Mouse (Mus musculus) bone marrow macrophage, adult 2 months (primary cell): ENCODE data around the gene Syt8. TPM values are rescaled to one million over a fixed set of nuclear protein-coding genes. Genes with fewer than 3 reads are reported as not detected.

Experiments
- H3K27ac ChIP-seq: 2 replicates; pipeline ENCODE4 v1.5.1; 2012; ENCODE audit warnings: low read depth, low read length; ENCODE audit not compliant: insufficient read depth
- H3K4me1 ChIP-seq: 2 replicates; pipeline ENCODE4 v1.6.1; 2012; ENCODE audit warnings: low read length; ENCODE audit not compliant: control insufficient read depth, insufficient read depth
- H3K4me3 ChIP-seq: 2 replicates; pipeline ENCODE4 v1.5.1; 2012; ENCODE audit warnings: mild to moderate bottlenecking, low read length, moderate library complexity; ENCODE audit not compliant: insufficient read depth
- CTCF ChIP-seq: IDR thresholded peaks from 2 replicates; pipeline ENCODE4 v1.5.1; 2012; ENCODE audit warnings: low read depth, mild to moderate bottlenecking, low read length, moderate library complexity
- POLR2A ChIP-seq: IDR thresholded peaks from 2 replicates; pipeline ENCODE4 v1.6.1; 2012; ENCODE audit warnings: mild to moderate bottlenecking, low read depth, low read length, borderline replicate concordance
- polyA plus RNA-seq: library from polyadenylated mRNA; stranded (reverse); fragments of >200 nt; gene quantifications from 2 replicates; pipeline ENCODE4 v1.2.4, GENCODE M21; 2012; ENCODE audit not compliant: missing spikeins, insufficient read depth, insufficient read length

Syt8 gene
- polyA plus RNA-seq, 1 experiment: 5.6 TPM

DNA sequence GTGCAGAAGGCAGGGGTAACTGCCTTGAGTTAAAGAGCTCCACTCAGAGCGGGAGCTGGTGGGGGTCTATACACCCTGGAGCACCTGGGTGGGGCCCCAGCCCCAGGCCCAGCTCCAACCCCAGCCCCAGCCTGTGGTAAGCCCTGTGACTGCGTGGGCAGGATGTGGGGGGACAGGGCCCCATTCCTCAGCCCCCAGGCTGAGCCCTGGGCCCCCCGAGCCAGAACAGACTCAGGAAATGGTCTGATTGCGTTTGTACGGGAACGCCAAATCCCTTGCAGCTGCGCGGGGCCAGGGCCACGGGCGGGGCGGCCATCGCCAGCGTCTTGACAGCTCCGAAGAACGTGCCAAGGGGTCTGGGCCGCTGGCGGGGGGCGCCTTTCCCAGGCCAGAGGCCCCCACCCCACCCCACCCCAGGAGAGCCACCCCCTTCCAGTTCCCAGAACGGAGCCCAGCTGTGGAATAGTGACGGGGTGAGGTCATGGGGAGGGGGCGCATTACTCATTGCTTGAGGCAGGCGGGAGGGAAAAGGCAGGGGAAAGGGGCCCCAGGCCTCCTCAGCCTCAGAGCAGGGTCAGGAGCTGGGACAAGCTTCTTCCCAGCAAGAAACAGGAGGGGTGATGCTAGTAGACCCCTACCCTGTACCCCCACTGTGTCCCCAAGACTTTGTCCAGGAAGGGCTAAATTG, 47.1 kb downstream of the Syt8 start:
- Histone ChIP-seq H3K4me1 (no peaks in the 10 kb centered on the region), H3K4me3 (no peak overlapping the region), H3K27ac (no peak overlapping the region)
- TF ChIP-seq POLR2A: no peak
- TF ChIP-seq CTCF: no peak

DNA sequence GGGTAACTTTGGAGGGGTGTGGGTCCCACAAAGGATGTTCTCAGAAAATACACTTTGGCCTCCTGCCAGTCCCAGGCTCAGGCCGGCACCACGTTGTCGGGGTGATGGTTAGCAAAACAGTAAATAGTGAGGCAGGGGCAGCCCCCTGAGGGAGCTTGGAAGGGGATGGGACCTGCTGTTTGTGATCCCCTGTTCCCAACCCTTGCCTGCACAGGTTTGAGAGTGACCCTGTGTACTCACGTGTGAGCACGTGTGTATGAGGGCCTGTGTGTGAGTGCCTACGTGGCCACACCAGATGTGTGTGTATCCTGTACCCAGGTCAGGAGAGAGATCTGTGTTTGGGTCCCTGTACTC, 47.6 kb downstream of the Syt8 start:
- no peaks in the 10 kb centered on the region for H3K4me1 ChIP-seq
- H3K27ac ChIP-seq: no peak overlapping the region
- TF ChIP-seq POLR2A (no peak), CTCF (no peak)
- no peak overlapping the region for H3K4me3 ChIP-seq

DNA sequence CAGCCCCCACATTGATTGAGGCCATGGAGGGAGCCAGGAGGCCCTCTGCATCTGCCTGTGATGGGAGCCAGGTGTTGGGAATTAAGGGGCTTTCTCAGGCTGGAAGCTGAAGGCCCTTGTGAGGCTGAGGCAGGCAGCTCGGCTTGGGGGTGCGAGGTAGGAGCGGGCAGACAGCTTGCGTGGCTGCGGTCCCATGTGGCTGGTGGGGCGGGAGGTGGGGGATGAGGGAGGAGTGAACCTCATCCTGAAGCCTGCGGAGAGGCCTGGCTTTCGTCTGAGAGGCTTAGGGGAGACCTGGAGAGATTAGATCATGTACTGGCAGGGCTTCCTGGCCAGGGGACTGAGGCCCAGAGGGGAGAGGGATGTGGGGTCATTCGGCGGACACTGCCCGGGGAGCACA, 48.5 kb downstream of the Syt8 start:
- TF ChIP-seq CTCF (no peak), POLR2A (no peak)
- H3K4me3 ChIP-seq: no peak overlapping the region
- H3K4me1 ChIP-seq: no peaks in the 10 kb centered on the region
- H3K27ac ChIP-seq: no peak overlapping the region

DNA sequence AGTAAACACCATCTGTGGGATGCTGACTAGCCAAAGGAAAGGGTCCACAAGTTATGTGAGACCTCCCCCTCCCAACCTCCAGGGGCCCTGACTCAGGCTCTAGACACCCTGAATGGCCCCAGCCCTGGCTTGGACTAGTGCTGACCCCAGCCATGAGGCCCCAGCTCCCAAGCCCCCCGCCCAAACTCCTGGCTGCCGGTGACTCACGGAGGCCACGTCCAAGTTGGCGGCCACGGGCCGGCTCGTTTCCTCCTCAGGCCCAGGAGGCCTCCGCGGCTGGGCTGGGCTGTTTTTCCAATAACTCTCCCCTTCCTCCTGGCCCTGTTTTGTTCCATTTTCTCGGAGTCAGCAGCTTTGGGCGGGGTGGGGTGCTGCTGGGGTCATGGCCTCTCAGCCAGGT, 50.1 kb downstream of the Syt8 start:
- no peak for TF ChIP-seq CTCF
- TF ChIP-seq POLR2A: no peak
- Histone ChIP-seq H3K4me3 (no peak overlapping the region), H3K4me1 (no peaks in the 10 kb centered on the region), H3K27ac (no peak overlapping the region)

GRCm38 (mm10) chr7:142486751-142487162, 52.1 kb downstream of the Syt8 start:
- Histone ChIP-seq H3K4me3 (no peak overlapping the region), H3K4me1 (no peaks in the 10 kb centered on the region), H3K27ac (no peak overlapping the region)
- TF ChIP-seq POLR2A (no peak), CTCF (no peak)

DNA sequence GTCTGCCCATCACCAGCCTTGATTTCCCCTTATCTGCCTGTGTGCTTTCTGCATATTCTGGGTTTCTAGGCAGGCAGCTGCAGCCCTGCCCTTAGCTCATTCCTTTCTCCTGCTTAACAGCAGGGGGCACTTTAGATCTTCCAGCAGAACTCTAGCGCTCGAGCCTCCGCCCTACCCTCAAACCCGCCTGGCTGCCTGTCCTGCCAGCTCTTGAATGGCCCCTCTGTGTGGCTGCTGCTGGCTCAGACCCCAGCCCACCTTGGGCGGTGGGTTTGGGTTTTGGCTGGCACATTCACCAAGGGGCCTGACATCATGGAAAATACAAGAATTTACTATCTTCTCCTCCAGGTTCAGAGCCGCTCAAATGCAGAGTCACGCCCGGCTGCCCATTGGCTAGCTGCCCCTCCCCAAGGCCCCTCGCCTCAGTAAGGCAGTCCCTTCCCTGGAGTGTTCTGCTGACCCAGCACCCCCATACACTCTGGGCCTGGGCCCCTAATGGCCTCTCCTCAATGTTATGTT, 52.8 kb downstream of the Syt8 start:
- H3K4me1 ChIP-seq: no peaks in the 10 kb centered on the region
- H3K4me3 ChIP-seq: no peak overlapping the region
- no peak overlapping the region for H3K27ac ChIP-seq
- TF ChIP-seq CTCF: no peak
- no peak for TF ChIP-seq POLR2A

GRCm38 (mm10) chr7:142488053-142488452, 53.4 kb downstream of the Syt8 start:
- no peaks in the 10 kb centered on the region for H3K4me1 ChIP-seq
- H3K27ac ChIP-seq: no peak overlapping the region
- no peak overlapping the region for H3K4me3 ChIP-seq
- TF ChIP-seq CTCF (no peak), POLR2A (no peak)

Other genes with a start within 250 kb of the Syt8 start
- not detected in 2 replicates for gene Gm10153, start 244.5 kb upstream of the Syt8 start, polyA plus RNA-seq
- gene Krtap5-3, start 233.5 kb upstream of the Syt8 start, polyA plus RNA-seq: not detected in 2 replicates
- not detected in 2 replicates for gene Gm7579, start 223.0 kb upstream of the Syt8 start, polyA plus RNA-seq
- gene Krtap5-5, start 204.9 kb upstream of the Syt8 start, polyA plus RNA-seq: not detected in 2 replicates
- gene Gm40460, start 193.8 kb upstream of the Syt8 start, polyA plus RNA-seq: not detected in 2 replicates
- gene Gm2431, start 176.5 kb upstream of the Syt8 start, polyA plus RNA-seq: not detected in 2 replicates
- not detected in 2 replicates for gene Gm4559, start 160.5 kb upstream of the Syt8 start, polyA plus RNA-seq
- gene Krtap5-1, start 137.7 kb upstream of the Syt8 start, polyA plus RNA-seq: not detected in 2 replicates
- gene Krtap5-4, start 131.3 kb upstream of the Syt8 start, polyA plus RNA-seq: not detected in 2 replicates
- 0.59 TPM in 1 of 2 replicates, not detected in the other for gene Ifitm10, start 61.1 kb upstream of the Syt8 start, polyA plus RNA-seq
- gene Gm49369, start 52.2 kb upstream of the Syt8 start, polyA plus RNA-seq: 1.1 TPM in 1 of 2 replicates, not detected in the other
- gene Ctsd, start 46.8 kb upstream of the Syt8 start, polyA plus RNA-seq: 2,800 and 3,060 TPM in 2 replicates
- 10.2 and 13.8 TPM in 2 replicates for gene Tnni2, start 7.0 kb downstream of the Syt8 start, polyA plus RNA-seq
- 320 and 327 TPM in 2 replicates for gene Lsp1, start 26.0 kb downstream of the Syt8 start, polyA plus RNA-seq
- 5.1 and 6.0 TPM in 2 replicates for gene Tnnt3, start 64.0 kb downstream of the Syt8 start, polyA plus RNA-seq
- 27.2 and 47.3 TPM in 2 replicates for gene Mrpl23, start 97.8 kb downstream of the Syt8 start, polyA plus RNA-seq
- gene Igf2, start 232.0 kb downstream of the Syt8 start, polyA plus RNA-seq: not detected in 2 replicates
- not detected in 2 replicates for gene Gm49394, start 235.1 kb downstream of the Syt8 start, polyA plus RNA-seq